Mouse (Mus musculus): ENCODE results near the gene Phtf2.

GRCm38 (mm10) chr5:20778274-20778984 is 103.5 kb downstream of the Phtf2 start:
- TF ChIP-seq CTCF (IDR thresholded peaks at IDR 0.05; ENCODE audit: low read depth, low read length) (no peak), POLR2A (IDR thresholded peaks at IDR 0.05; ENCODE audit: borderline replicate concordance, low read depth, low read length) (no peak)
